Mouse (Mus musculus) kidney, adult 2 months (tissue): Measurements from ENCODE around the gene Hoxb4.

ENCODE experiments used
- CTCF ChIP-seq: fragments of 200-500 bp; conservative IDR thresholded peaks from 2 replicates; pipeline ENCODE4 v1.5.1; 2011; ENCODE audit warnings: low read depth, mild to moderate bottlenecking, control low read depth, low read length, moderate library complexity, mixed read lengths; ENCODE audit not compliant: insufficient read depth, insufficient read length
- POLR2A ChIP-seq: fragments of 200-500 bp; IDR thresholded peaks from one replicate; pipeline ENCODE4 v1.6.1; 2011; ENCODE audit warnings: low read depth, low read length, control low read depth

DNA sequence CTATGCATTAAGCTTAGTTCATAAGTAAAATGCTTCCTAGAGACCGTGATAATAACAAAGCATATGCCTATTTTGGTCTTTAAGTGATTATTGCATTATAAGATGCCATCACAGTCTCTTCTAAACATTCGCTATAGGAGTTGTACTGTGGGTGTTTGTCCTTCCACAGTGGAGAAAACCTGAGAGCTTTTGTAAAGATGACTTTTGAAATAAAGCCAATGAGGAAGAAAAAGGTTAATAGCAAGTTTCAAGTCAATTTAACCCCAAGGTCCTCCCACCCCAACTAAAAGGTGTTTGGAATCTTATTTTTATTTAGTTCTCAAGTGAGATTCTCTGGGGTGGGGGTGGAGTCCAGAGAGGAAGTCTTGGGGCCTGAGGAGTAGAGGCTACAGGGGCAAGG, 4.9 kb upstream of the Hoxb4 start:
- TF ChIP-seq POLR2A (no peak), CTCF (no peak)
